Mouse (Mus musculus) cerebellum, postnatal 25 days (tissue): ENCODE data around the gene Trex1.

ENCODE experiments used
- DNase-seq, 2 experiments: peaks; one replicate each; pipeline ENCODE4 v3.0.0; 2021; ENCODE audit warnings: mixed read lengths in 2 of 2

Gene Trex1

DNA sequence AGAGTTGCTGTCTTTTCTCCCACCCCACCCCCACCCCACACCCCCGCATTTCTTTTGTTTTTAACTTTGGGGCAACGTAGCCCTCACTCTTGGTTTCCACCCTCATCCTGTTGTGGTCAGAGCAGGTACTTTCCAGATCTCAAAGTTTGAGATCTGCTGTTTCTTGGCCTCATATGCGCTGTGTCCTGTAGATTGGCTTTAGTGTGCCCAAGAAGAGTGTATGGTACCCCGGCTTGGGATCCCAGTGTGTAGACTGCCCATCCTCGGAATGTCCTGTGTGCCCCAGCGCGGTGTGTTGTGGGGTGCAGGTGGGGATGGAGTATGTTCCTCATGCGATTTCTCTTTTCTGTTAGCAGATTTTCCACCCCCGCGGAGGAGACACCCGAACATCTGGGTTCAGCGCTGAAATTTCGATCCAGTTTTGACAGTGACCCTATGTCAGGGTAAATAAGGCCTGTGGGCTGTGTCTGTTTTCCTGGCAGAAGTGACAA lies 8.5 kb downstream of the Trex1 start:
- no peak for DNase-seq

- no peak for DNase-seq
Measured at GRCm38 (mm10) chr9:109050674-109050997, 8.9 kb downstream of the Trex1 start.

- no peak for DNase-seq
Measured at GRCm38 (mm10) chr9:109049996-109050673, 9.4 kb downstream of the Trex1 start.

- no peak for DNase-seq
Measured at GRCm38 (mm10) chr9:109049316-109049715, 10.2 kb downstream of the Trex1 start.

DNA sequence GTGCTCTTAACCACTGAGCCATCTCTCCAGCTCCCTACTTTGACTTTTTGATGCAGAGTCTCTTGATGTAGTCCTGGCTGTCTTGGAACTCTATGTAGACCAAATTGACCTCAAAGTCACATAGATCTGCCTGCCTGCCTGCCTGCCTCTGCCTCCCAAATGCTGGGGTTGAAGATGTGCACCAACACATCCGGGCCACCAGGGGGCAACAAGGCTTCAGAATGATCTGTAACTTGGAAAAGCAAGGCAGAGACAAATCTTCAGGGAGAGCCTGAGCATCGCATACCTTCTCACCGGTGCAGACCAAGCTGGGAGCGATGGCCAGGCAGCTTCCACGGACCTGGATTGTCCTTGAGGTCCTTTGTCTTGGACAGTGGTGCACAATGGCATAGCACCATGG lies 13.2 kb downstream of the Trex1 start:
- peak; percentile 46 to 62 for DNase-seq

DNA sequence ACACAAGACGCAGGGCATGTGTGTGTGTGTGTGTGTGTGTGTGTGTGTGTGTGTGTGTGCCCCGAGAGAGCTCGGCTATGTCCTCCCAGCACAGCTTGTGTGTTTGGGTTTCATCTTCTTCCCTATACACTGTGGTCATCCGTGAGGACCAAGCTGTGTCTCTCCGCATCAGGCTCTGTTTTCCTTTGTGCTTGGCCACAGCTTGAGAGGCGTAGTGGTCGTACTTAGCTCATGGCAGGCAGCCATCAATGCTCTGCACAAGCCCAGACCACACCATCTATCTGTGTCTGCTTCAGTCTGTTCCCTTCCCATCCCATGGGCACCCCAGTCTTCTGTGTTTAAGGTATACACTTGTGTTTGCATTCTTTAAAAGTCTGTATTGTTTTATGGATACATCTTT lies 18.2 kb downstream of the Trex1 start:
- DNase-seq = no peak

GRCm38 (mm10) chr9:109040906-109041305 lies 18.6 kb downstream of the Trex1 start:
- DNase-seq = no peak

DNA sequence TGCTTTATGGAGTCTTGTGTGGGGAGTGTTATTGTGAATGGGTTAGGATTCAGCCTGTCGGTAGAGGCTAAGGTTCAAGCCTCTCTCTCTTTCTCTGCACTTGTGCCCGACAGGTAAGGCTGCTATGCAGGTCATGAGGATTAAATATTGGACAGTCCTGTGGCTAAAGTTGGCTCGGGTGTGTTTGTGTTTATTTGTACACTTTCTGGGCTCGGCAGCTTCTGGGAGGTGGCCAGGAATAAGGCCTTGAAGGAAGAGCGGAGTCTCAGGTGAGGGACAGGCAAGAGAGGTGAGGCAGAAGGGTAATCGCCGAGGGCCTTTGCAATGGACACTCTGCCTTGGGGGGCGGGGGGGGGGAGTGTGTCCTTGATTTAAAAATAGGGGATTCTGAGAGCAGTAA lies 19.3 kb downstream of the Trex1 start:
- peak in 1 of 2 experiments; percentile 11 for DNase-seq

GRCm38 (mm10) chr9:109039681-109040080 lies 19.9 kb downstream of the Trex1 start:
- DNase-seq = no peak

- DNase-seq = peak; percentile 72 to 82
Measured at GRCm38 (mm10) chr9:109038901-109039364, 20.6 kb downstream of the Trex1 start.

GRCm38 (mm10) chr9:109038086-109038895 lies 21.2 kb downstream of the Trex1 start, which contains the start of gene Shisa5:
TSS of gene Shisa5 (plus strand) at chr9:109038565.
- peak; percentile 50 to 76 for DNase-seq

GRCm38 (mm10) chr9:109032435-109032834 lies 27.1 kb downstream of the Trex1 start:
- no peak for DNase-seq

DNA sequence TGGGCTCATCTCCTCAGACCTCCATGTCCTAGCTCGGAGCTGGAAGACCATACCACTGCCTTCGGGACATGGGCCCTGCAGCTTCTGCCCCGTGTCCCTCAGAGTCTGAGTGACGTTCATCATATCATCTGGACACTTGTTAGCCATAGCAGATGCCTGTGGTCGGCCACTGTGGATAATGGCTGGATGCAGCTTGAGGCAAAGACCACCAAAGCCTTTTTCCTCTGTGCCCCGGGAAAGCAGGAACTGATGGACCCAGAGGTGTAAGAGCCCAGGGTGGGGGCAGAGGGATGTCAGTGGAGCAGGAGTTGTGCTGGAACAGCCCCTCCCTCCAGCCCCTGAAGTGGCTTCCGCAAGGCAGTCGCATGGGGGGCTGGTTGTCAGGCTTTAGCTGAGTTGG lies 27.8 kb downstream of the Trex1 start:
- no peak for DNase-seq

- DNase-seq = no peak
Measured at GRCm38 (mm10) chr9:109031001-109031400, 28.5 kb downstream of the Trex1 start.

- no peak for DNase-seq
Measured at GRCm38 (mm10) chr9:109030312-109030711, 29.2 kb downstream of the Trex1 start.

GRCm38 (mm10) chr9:109028919-109029318 lies 30.6 kb downstream of the Trex1 start:
- DNase-seq = no peak

DNA sequence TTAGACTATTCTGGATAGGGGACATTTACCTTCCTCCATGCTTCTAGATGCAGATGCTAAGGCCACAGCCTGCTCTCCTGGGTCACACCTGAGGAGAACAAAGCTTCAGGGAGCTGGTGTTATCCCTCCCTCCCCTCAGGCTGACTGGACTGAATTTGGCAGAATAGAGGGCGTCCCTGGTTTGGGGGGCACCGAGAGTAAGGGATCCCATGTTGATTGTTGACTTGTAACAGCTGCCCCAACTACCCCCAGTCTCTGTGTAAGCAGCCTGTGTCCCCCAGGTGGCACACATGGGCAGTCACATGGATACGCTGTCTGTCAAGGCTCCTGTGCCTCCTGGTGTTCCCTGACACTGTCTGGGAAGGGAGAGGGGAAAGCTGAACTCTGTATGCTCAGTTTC lies 31.1 kb downstream of the Trex1 start:
- DNase-seq = no peak

DNA sequence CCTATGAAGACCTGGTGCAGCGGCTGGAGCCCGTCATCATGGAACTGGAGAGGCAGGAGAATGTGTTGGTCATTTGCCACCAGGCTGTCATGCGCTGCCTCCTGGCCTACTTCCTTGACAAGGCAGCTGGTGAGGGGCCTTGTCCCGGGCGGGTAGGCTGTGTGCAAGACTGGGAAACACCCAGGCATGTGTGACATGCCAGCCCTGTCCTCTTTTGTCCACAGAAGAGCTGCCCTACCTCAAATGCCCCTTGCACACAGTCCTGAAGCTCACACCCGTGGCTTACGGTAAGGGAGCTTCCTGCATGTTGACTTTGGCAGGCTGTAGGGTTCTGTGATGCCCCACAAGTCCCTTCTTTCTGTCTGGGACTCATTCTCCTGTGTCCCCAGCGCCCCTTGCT lies 32.0 kb downstream of the Trex1 start:
- DNase-seq = no peak

DNA sequence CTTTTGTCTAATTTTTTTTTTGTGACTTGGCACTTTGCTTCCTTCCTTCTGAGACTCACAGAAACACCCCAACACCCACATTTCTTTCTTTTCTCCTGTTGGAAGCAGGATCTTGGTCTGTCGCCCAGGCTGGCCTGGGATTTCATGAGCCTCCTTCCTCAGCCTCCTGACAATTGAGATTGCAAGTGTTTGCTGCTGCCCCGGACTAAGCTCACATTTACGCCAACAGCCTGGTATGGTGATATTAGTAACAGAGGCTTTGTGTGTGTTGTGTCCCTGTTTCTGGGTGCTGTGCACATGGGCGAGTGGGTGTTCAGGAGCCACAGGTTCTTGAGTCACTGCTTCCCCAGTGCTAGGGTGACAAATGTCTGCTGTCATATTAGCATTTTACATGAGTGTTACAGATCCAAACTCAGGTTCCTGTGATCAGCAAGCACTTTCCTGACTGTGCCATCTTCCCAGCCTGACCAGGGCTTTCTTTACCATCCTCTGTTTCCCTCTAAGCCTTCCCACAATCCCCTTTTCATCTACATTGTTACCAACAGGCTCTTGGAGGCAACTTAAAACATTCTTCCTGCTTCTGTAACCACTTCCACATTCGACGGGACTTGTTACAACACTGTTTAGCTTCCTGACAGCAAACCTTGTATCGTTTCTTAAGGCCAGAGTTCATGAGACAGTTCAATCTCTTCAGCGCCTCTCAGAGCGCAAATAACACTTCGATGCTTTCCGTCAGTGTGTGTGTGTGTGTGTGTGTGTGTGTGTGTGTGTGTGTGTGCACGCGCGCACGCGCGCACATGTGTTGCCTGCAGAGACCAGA lies 36.5 kb downstream of the Trex1 start:
- DNase-seq = no peak

DNA sequence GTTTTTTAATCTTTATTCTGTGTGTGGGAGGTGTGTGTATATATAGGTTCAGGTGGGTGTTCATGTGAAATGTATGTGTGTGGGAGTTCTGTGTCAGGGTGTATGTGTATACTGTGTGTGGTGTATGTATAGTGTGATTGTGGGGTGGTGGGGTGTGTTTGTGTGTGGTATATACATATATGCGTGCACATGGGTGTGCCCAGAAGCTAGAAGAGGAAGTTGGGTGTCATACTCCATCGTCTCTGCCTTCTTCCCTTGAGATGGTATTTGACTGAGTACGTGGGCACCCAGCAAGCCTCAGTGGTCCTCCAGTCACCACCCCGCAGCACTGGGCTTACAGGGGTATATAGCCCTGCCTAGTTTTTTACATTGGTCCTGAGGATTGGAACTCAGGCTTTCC lies 38.1 kb downstream of the Trex1 start:
- DNase-seq = no peak

GRCm38 (mm10) chr9:109016973-109017604 lies 42.4 kb downstream of the Trex1 start:
- no peak for DNase-seq

GRCm38 (mm10) chr9:109015397-109015796 lies 44.1 kb downstream of the Trex1 start:
- no peak for DNase-seq

DNA sequence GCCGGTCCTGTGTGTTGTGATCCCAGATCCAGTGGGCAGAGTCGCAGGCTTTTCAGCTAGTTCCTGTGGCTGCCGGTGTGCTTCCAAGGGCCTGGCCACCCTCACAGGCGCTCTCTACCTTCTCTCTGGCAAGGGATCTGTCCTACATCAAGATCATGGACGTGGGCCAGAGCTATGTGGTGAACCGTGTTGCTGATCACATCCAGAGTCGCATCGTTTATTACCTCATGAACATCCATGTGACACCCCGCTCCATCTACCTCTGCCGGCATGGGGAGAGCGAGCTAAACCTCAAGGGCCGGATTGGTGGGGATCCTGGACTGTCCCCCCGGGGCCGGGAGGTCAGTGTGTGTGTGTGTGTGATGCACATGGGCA lies 49.2 kb downstream of the Trex1 start:
- DNase-seq = no peak
